Mouse (Mus musculus) bone marrow macrophage, adult 2 months (primary cell): ENCODE data around the gene Sctr.

Source experiments
- CTCF ChIP-seq: IDR thresholded peaks from 2 replicates; pipeline ENCODE4 v1.5.1; 2012; ENCODE audit warnings: low read depth, mild to moderate bottlenecking, low read length, moderate library complexity
- POLR2A ChIP-seq: IDR thresholded peaks from 2 replicates; pipeline ENCODE4 v1.6.1; 2012; ENCODE audit warnings: mild to moderate bottlenecking, low read depth, low read length, borderline replicate concordance

GRCm38 (mm10) chr1:119975141-119975540, 31.6 kb upstream of the Sctr start:
- TF ChIP-seq CTCF: no peak
- no peak for TF ChIP-seq POLR2A
